Mouse (Mus musculus) bone marrow macrophage, adult 2 months (primary cell): Measurements from ENCODE around the gene Nop56.

Source experiments
- CTCF ChIP-seq: IDR thresholded peaks from 2 replicates; pipeline ENCODE4 v1.5.1; 2012; ENCODE audit warnings: low read depth, mild to moderate bottlenecking, low read length, moderate library complexity
- POLR2A ChIP-seq: IDR thresholded peaks from 2 replicates; pipeline ENCODE4 v1.6.1; 2012; ENCODE audit warnings: mild to moderate bottlenecking, low read depth, low read length, borderline replicate concordance

DNA sequence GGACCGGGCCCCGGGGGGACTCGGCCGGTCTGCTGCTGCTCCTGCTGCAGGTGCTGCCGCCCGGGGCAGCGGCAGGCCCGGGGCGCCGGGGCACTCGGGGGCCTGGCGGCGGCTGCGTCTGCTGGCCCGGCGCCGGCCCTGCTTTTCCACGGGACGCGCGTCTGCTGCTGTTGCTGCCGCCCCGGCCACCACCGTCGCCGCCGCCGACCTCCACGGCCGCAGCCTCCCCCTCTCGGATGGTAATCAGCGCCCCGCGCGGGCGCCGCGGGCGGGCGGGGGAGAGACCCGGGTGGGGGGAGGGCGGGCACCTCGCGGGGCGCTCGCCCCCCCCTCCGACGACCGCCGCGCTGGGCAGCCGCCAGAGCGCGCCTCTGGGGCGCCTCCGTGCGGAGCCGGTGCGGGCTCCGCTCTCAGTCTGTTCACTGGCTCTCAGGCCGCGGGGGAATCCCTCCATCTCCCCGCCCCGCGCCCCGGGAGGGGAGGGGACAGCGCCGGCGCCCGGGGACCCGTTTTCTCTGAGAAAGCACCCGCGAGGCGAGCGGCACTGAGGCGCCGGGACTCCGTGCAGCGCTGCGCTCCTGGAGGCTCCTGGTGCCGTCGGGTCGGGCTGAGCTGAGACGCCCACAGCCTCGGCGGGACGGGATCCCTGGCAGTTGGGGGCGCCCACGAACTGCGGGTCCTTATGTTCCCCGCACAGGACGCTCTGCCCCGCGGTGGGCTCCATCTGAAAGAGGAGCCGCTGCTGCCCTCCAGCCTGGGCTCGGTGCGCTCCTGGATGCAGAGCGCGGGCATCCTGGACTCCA lies 21.3 kb downstream of the Nop56 start:
- TF ChIP-seq CTCF: no peak
- no peak for TF ChIP-seq POLR2A
